Mouse (Mus musculus): Measurements from ENCODE around the gene Aff3.

The Aff3 gene

GRCm38 (mm10) chr1:38591194-38591593, 73.6 kb downstream of the Aff3 start:
- no peak for DNase-seq

- no peak for DNase-seq
These were observed 76.0 kb downstream of the Aff3 start for GRCm38 (mm10) chr1:38588741-38589140.

- no peak for DNase-seq
These were observed 82.4 kb downstream of the Aff3 start for GRCm38 (mm10) chr1:38582328-38582727.

- DNase-seq, result no peak
These were observed 84.2 kb downstream of the Aff3 start for GRCm38 (mm10) chr1:38580572-38580971.

- DNase-seq, result no peak
These were observed 86.4 kb downstream of the Aff3 start for GRCm38 (mm10) chr1:38578339-38578738.

GRCm38 (mm10) chr1:38567791-38568190, 97.0 kb downstream of the Aff3 start:
- DNase-seq, result no peak

GRCm38 (mm10) chr1:38566101-38566678, 98.6 kb downstream of the Aff3 start:
- no peak for DNase-seq

- DNase-seq, result no peak
These were observed 99.4 kb downstream of the Aff3 start for GRCm38 (mm10) chr1:38565295-38565777.

- no peak for DNase-seq
These were observed 102.2 kb downstream of the Aff3 start for GRCm38 (mm10) chr1:38562397-38563199.

GRCm38 (mm10) chr1:38561331-38561730, 103.4 kb downstream of the Aff3 start:
- DNase-seq, result no peak

GRCm38 (mm10) chr1:38560666-38561065, 104.1 kb downstream of the Aff3 start:
- DNase-seq, result no peak

- DNase-seq, result no peak
These were observed 107.1 kb downstream of the Aff3 start for GRCm38 (mm10) chr1:38557615-38558014.

GRCm38 (mm10) chr1:38554546-38554945, 110.2 kb downstream of the Aff3 start:
- no peak for DNase-seq

GRCm38 (mm10) chr1:38553090-38553489, 111.7 kb downstream of the Aff3 start:
- no peak for DNase-seq

GRCm38 (mm10) chr1:38550579-38550978, 114.2 kb downstream of the Aff3 start:
- no peak for DNase-seq

- no peak for DNase-seq
These were observed 115.8 kb downstream of the Aff3 start for GRCm38 (mm10) chr1:38548671-38549661.

- DNase-seq, result no peak
These were observed 117.1 kb downstream of the Aff3 start for GRCm38 (mm10) chr1:38547685-38548084.

- no peak for DNase-seq
These were observed 118.1 kb downstream of the Aff3 start for GRCm38 (mm10) chr1:38546696-38547095.

GRCm38 (mm10) chr1:38545282-38545945, 119.3 kb downstream of the Aff3 start:
- peak; percentile 55 for DNase-seq

GRCm38 (mm10) chr1:38544501-38544900, 120.3 kb downstream of the Aff3 start:
- DNase-seq, result no peak

- no peak for DNase-seq
These were observed 123.2 kb downstream of the Aff3 start for GRCm38 (mm10) chr1:38541536-38541935.

- no peak for DNase-seq
These were observed 127.7 kb downstream of the Aff3 start for GRCm38 (mm10) chr1:38536929-38537540.
